Mouse (Mus musculus): ENCODE data around the gene Topors. TPM values are rescaled to one million over a fixed set of nuclear protein-coding genes. Genes with fewer than 3 reads are reported as not detected.

Topors gene
- polyA plus RNA-seq (2017; shearing (Covaris generic)), result 42.9 TPM

GRCm38 (mm10) chr4:40269430-40270032 is at the start of gene Topors, which contains the start of gene Smim27:
TSS of gene Topors (minus strand) at chr4:40269850.
TSS of gene Smim27 (plus strand) at chr4:40269579.

GRCm38 (mm10) chr4:40279276-40279900 is 9.7 kb upstream of the Topors start, which contains the start of gene Ndufb6:
TSS of gene Ndufb6 (minus strand) at chr4:40279421.

GRCm38 (mm10) chr4:40239409-40240271 is 30.0 kb downstream of the Topors start, which contains the start of gene Ddx58:
TSS of gene Ddx58 (minus strand) at chr4:40239828.

Other genes with a start within 250 kb of the Topors start
- gene Aco1, start 126.8 kb downstream of the Topors start, polyA plus RNA-seq (2017; shearing (Covaris generic)), result 40.1 TPM
- 102 TPM for gene Ddx58, start 30.0 kb downstream of the Topors start, polyA plus RNA-seq (2017; shearing (Covaris generic))
- 57.4 TPM for gene Smim27, start 271 bp downstream of the Topors start, polyA plus RNA-seq (2017; shearing (Covaris generic))
- gene Ndufb6, start 9.6 kb upstream of the Topors start, polyA plus RNA-seq (2017; shearing (Covaris generic)), result 118 TPM
- not detected for gene Tmem215, start 202.3 kb upstream of the Topors start, polyA plus RNA-seq (2017; shearing (Covaris generic))